25 mouse cellular contexts compared by ENCODE assay signal in genomic region chr13:112037731-112038380, GRCm38 (mm10).
DNase-seq lines count a peak whose midpoint lies in the region; ATAC-seq and TF ChIP-seq lines count a peak whose summit lies in the region.
"Had no signal": no experiment of that assay in that cellular context is flagged by ENCODE, and none has a peak within 500 bp of the region (broad histone marks: within the 10 kb centered on the region; RNA-seq: fewer than 3 reads in every experiment).

No protein-coding gene starts in this region.

- 49% methylated on average over 8 of the region's 8 CpGs for WGBS in kidney, embryonic 16.5 days
- WGBS in lung, embryonic 14.5 days: 49% methylated on average over 8 of the region's 8 CpGs

- H3K4me2 ChIP-seq in kidney, embryonic 16.5 days (replicated peaks; ENCODE audit: low read depth, low read length): no peak overlapping the region
- no peak overlapping the region for H3K4me2 ChIP-seq in lung, embryonic 14.5 days
- H3K4me2 ChIP-seq: embryonic facial prominence, embryonic 15.5 days; heart, embryonic 12.5 days had no signal

- H3K27ac ChIP-seq in kidney, embryonic 16.5 days (ENCODE audit: low read length): 0 out of 2 replicates have a peak overlapping the region, but pooled peaks have one; percentile 47
- H3K27ac ChIP-seq in lung, embryonic 14.5 days (ENCODE audit: low read depth): 0 out of 2 replicates have a peak overlapping the region, but pooled peaks have one; percentile 21
- H3K27ac ChIP-seq: embryonic facial prominence, embryonic 15.5 days; forebrain, embryonic 10.5 days; gastrocnemius, adult 2 months had no signal

- DNase-seq in heart, adult 11 months: peak; percentile 71
- DNase-seq in heart, postnatal 14 days: no peak
- DNase-seq in kidney, postnatal 36 days: no peak
- DNase-seq in lung, embryonic 14.5 days: peak; percentile 30
- DNase-seq in lung, postnatal 25 days (ENCODE audit: low spot score): no peak
- peak; percentile 5 for DNase-seq in testis, postnatal 10 days (ENCODE audit: low spot score)
- DNase-seq in testis, postnatal 14 days (ENCODE audit: low spot score): no peak
- DNase-seq: adrenal gland, postnatal 10 days; B cell, adult 2 months; cerebellum, adult 11 months; cerebellum, adult 8-10 months; cerebellum, postnatal 14 days; embryo, embryonic 11 days; gastrocnemius, adult 2 months; gastrocnemius, postnatal 25 days; heart, adult 18-20 months; heart, postnatal 36 days had no signal

- H3K27me3 ChIP-seq in kidney, embryonic 16.5 days (ENCODE audit: insufficient read depth, low read length): no peaks in the 10 kb centered on the region
- H3K27me3 ChIP-seq in lung, embryonic 14.5 days (ENCODE audit: insufficient read depth, low read length): no peaks in the 10 kb centered on the region
- H3K27me3 ChIP-seq: embryonic facial prominence, embryonic 15.5 days; heart, embryonic 12.5 days had no signal

- no peak for TF ChIP-seq CTCF in lung, embryonic 14.5 days (IDR thresholded peaks at IDR 0.05; ENCODE audit: low read depth)

- H3K36me3 ChIP-seq in kidney, embryonic 16.5 days (ENCODE audit: insufficient read depth, low read length): no peaks in the 10 kb centered on the region
- no peaks in the 10 kb centered on the region for H3K36me3 ChIP-seq in lung, embryonic 14.5 days (ENCODE audit: insufficient read depth)
- H3K36me3 ChIP-seq: embryonic facial prominence, embryonic 15.5 days; forebrain, embryonic 10.5 days; G1E; heart, embryonic 12.5 days had no signal

- H3K4me1 ChIP-seq in kidney, embryonic 16.5 days (ENCODE audit: insufficient read depth, low read length): peaks cover 8% of the 10 kb centered on the region
- peaks cover 6% of the 10 kb centered on the region for H3K4me1 ChIP-seq in lung, embryonic 14.5 days (ENCODE audit: insufficient read depth)
- H3K4me1 ChIP-seq: embryonic facial prominence, embryonic 15.5 days; forebrain, embryonic 10.5 days; heart, embryonic 12.5 days had no signal

- no peak for ATAC-seq in kidney, embryonic 16.5 days (ENCODE audit: low FRiP score, low TSS enrichment)
- peak; percentile 50; the same call in 1 of the 2 replicates for ATAC-seq in lung, embryonic 14.5 days (ENCODE audit: insufficient read depth)
- ATAC-seq: CD4-positive, CD25-positive, alpha-beta regulatory T cell, adult 4 months; forebrain, embryonic 14.5 days had no signal

- no peak overlapping the region for H3K9ac ChIP-seq in kidney, embryonic 16.5 days (replicated peaks; ENCODE audit: low read length)
- H3K9ac ChIP-seq in lung, embryonic 14.5 days: no peak overlapping the region
- H3K9ac ChIP-seq: embryonic facial prominence, embryonic 15.5 days; heart, embryonic 12.5 days had no signal

- no peaks in the 10 kb centered on the region for H3K9me3 ChIP-seq in kidney, embryonic 16.5 days (ENCODE audit: low read length)
- no peaks in the 10 kb centered on the region for H3K9me3 ChIP-seq in lung, embryonic 14.5 days (ENCODE audit: low read depth, low read length)
- H3K9me3 ChIP-seq: embryonic facial prominence, embryonic 15.5 days; forebrain, embryonic 10.5 days; G1E; heart, embryonic 12.5 days had no signal

- H3K4me3 ChIP-seq in kidney, embryonic 16.5 days (ENCODE audit: low read length): no peak overlapping the region
- H3K4me3 ChIP-seq in lung, embryonic 14.5 days (ENCODE audit: low read depth, low read length): no peak overlapping the region
- H3K4me3 ChIP-seq: embryonic facial prominence, embryonic 15.5 days; erythroblast, embryonic 14.5 days; forebrain, embryonic 10.5 days; gastrocnemius, adult 2 months; heart, embryonic 12.5 days had no signal

- intact Hi-C loops in heart, postnatal 14 days (cut with DNase I): no loop called here

Comparison
In these comparisons a context has a peak if more than half of its experiments do, and no peak if none do; other contexts are left out.
1. DNase-seq: peak in heart, adult 11 months (single experiment), lung, embryonic 14.5 days (single experiment) and testis, postnatal 10 days (single experiment); none in heart, postnatal 14 days (0 of 2), kidney, postnatal 36 days (0 of 2), lung, postnatal 25 days (single experiment) and testis, postnatal 14 days (single experiment).